Mouse (Mus musculus) adrenal gland, postnatal 10 days (tissue): ENCODE measurements at regions not wholly inside any gene's neighbourhood (a gene's known extent, or its start where the extent isn't known, plus 50 kb on each side); places are given as distances from the start of the nearest gene placed in this dataset.

Experiments used
- DNase-seq: peaks from one replicate; pipeline ENCODE4 v3.0.0; 2021; ENCODE audit warnings: mixed read lengths

- no peak for DNase-seq
Measured at GRCm38 (mm10) chr13:43724161-43724560, 60.4 kb upstream of the Cd83 start.

GRCm38 (mm10) chr13:43725698-43726097, 58.9 kb upstream of the Cd83 start:
- peak; percentile 77 for DNase-seq

GRCm38 (mm10) chr13:43726895-43727341, 57.7 kb upstream of the Cd83 start:
- DNase-seq, result peak; percentile 50

GRCm38 (mm10) chr13:43729617-43730016, 55.0 kb upstream of the Cd83 start:
- DNase-seq, result no peak

- no peak for DNase-seq
Measured at GRCm38 (mm10) chr13:43733061-43733460, 51.5 kb upstream of the Cd83 start.

GRCm38 (mm10) chr13:43734641-43735040, 49.9 kb upstream of the Cd83 start:
- peak; percentile 81 for DNase-seq
